Mouse (Mus musculus): Measurements from ENCODE around the gene Rfx4. TPM values are rescaled to one million over a fixed set of nuclear protein-coding genes. Genes with fewer than 3 reads are reported as not detected.

Gene Rfx4
- polyA plus RNA-seq, 1 experiment from 2014 or later, result not detected

Other genes with a start within 250 kb of the Rfx4 start
- gene Ckap4, start 222.0 kb upstream of the Rfx4 start, polyA plus RNA-seq (2016; fragmentation: Nextera tagmentation; extraction: Ambion mirVana), result 26.0 and 28.8 TPM in 2 replicates
- gene Tcp11l2, start 179.4 kb upstream of the Rfx4 start, polyA plus RNA-seq (2016; fragmentation: Nextera tagmentation; extraction: Ambion mirVana), result 28.1 and 28.7 TPM in 2 replicates
- gene Polr3b, start 133.8 kb upstream of the Rfx4 start, polyA plus RNA-seq (2016; fragmentation: Nextera tagmentation; extraction: Ambion mirVana), result 9.9 and 11.3 TPM in 2 replicates
- gene Ric8b, start 161.6 kb downstream of the Rfx4 start, polyA plus RNA-seq (2016; fragmentation: Nextera tagmentation; extraction: Ambion mirVana), result 6.6 and 6.9 TPM in 2 replicates

Data from liver, embryonic 12.5 days (tissue).